Mouse (Mus musculus): ENCODE results near the gene Chd9. TPM values are rescaled to one million over a fixed set of nuclear protein-coding genes. Genes with fewer than 3 reads are reported as not detected.

The Chd9 gene
- polyA plus RNA-seq, 1 experiment: 222 TPM

- DNase-seq (ENCODE audit: extremely low spot score in 1 of 2, low spot score in 1 of 2): peak; percentile 63 to 77
These were observed 242.2 kb downstream of the Chd9 start for GRCm38 (mm10) chr8:91070275-91070859.

DNA sequence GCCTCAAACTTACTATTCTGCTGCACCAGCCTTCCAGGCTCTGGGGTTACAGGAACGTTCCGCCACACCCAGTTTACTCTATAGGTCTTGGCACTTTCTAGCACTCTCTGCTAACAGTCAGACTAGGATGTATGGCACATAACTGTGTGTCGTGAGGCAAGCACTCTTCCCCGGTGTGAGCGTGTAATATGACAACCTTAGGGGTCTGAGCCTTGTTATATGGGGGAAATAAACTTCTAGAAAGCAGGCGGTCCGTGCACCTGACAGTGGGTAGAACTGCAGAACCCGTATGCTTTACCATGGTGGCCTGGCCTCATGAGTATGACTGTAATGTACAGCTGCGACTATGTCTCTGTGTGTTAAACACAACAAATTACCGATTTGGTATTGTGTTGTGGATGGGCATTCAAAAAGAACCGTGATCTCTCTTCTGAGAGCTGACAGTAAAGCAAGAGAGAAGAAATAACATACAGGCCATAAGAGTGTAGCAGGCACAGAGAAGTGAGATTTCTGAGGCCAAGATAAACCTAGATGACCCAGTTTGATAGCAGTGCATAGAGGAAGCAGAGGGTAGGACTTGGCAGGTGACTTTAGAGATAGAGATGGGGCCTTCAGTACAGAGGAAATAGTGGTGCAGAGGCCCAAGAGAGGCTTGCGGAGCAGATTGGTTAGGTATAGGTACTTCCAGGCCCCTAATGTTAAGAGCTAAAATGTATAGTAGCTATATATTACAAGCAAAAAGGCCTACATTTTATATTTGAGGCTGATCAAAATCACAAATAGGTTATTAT, 249.1 kb downstream of the Chd9 start:
- no peak for DNase-seq (ENCODE audit: extremely low spot score in 1 of 2, low spot score in 1 of 2)

DNA sequence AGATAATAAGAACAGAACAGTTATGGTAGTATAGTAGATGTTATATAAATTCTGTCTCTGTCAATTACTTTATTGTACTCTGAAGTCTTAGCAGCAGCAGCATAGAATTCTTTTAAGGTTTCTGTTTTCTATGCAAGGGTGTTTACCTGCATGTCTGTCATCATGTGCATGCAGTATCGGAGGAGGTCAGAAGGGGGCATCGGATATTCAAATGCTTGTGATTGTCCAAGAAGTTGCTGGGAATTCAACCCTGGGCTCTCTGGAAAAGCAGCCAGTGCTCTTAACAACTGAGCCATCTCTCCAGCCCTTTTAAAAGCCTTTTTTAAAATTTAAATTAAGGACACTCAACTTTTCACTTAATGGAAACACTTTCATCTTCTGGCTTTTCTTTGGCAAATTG, 251.5 kb downstream of the Chd9 start:
- DNase-seq (ENCODE audit: extremely low spot score in 1 of 2, low spot score in 1 of 2): no peak

DNA sequence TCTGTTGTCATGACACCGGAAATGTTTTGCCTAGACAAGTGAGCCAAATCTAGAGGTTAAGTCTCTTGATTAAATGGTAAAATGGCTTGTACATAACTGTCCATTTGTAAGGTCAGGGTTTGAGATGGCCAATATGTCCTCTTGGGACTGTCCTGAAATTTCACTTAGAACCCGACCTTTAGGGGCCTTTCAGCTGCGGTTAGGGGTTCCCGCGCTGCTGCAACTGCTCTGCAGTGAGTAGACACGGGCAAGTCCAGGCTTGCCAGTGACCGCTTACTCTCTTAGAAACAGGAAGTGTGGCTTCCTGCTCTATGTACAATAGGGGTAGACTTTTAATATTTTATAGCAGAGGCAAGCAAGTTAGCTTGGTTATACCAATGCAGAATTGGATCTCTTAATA, 253.8 kb downstream of the Chd9 start:
- no peak for DNase-seq (ENCODE audit: extremely low spot score in 1 of 2, low spot score in 1 of 2)

- DNase-seq (ENCODE audit: extremely low spot score in 1 of 2, low spot score in 1 of 2): no peak
These were observed 254.3 kb downstream of the Chd9 start for GRCm38 (mm10) chr8:91082428-91082827.

GRCm38 (mm10) chr8:91088452-91088851, 260.3 kb downstream of the Chd9 start:
- DNase-seq (ENCODE audit: extremely low spot score in 1 of 2, low spot score in 1 of 2): no peak

DNA sequence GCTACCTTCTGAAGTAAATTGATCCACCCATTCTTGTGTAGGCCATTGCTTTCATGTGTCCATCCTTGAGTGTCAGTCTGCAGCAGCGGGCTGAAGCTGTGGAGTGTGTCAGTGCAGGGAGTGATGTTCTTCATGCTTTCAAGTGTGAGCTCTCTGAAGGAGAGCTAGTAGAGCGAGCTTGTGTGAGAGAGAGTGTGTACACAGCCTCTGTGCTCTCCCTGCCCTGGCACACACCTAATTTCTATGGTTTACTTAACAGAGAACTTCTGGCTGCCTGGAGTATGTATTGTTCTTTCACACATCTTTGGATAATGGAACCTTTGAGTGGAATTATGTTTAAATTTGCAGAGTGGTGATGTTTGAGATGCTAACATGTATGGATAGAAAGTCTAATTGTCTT, 261.4 kb downstream of the Chd9 start:
- no peak for DNase-seq (ENCODE audit: extremely low spot score in 1 of 2, low spot score in 1 of 2)

- no peak for DNase-seq (ENCODE audit: extremely low spot score in 1 of 2, low spot score in 1 of 2)
These were observed 266.0 kb downstream of the Chd9 start for GRCm38 (mm10) chr8:91094135-91094534.

- DNase-seq (ENCODE audit: extremely low spot score in 1 of 2, low spot score in 1 of 2): no peak
These were observed 270.0 kb downstream of the Chd9 start for GRCm38 (mm10) chr8:91098106-91098505.

Other genes with a start within 250 kb of the Chd9 start
- gene Gm19935, start 11.0 kb upstream of the Chd9 start, polyA plus RNA-seq (2012; rRNA removed): 3.7 and 4.4 TPM in 2 replicates
- 31.2 and 38.5 TPM in 2 replicates for gene Rbl2, start 241.7 kb downstream of the Chd9 start, polyA plus RNA-seq (2012; rRNA removed)

Measured in frontal cortex, adult 2 months (tissue).